Mouse (Mus musculus): ENCODE data around the gene Pinlyp.

The Pinlyp gene

DNA sequence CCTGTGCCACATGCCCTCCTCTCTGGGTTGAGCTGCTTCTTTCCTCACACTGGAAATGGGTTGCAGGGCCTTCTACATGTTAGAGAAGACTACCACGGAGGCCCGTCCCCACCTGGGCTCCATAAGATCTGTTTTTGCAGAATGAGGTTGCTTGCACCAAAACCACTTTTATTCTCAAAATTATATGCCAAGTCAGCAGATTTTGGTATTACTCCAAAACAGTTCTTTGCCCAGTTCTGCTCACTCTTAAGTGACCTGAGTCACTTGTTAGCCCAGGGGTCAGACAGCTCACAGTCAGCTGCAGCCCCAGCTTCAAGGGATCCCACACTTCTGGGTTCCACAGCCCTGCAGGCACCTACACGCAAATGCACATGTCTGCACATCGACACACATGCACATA lies 15.5 kb upstream of the Pinlyp start:
- DNase-seq: no peak

DNA sequence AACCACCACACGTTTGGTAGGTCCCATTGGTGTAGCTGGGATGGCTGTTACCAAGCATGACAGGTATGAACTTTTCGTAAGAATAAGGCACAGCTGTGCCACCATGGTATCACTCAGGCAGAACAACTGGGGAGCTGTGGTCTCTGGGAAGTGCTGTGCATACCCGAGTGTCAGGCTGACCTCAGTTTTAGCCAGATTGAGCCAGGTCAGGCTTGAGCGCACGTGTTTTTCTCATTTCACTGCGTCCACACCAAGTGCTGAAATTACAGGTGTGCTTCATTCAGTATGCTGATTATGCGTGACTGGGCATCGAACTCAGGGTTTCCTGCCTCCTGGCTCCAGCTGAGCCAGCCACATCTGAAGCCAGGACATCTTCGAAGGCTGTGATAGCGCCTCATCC lies 9.9 kb upstream of the Pinlyp start:
- DNase-seq: no peak

DNA sequence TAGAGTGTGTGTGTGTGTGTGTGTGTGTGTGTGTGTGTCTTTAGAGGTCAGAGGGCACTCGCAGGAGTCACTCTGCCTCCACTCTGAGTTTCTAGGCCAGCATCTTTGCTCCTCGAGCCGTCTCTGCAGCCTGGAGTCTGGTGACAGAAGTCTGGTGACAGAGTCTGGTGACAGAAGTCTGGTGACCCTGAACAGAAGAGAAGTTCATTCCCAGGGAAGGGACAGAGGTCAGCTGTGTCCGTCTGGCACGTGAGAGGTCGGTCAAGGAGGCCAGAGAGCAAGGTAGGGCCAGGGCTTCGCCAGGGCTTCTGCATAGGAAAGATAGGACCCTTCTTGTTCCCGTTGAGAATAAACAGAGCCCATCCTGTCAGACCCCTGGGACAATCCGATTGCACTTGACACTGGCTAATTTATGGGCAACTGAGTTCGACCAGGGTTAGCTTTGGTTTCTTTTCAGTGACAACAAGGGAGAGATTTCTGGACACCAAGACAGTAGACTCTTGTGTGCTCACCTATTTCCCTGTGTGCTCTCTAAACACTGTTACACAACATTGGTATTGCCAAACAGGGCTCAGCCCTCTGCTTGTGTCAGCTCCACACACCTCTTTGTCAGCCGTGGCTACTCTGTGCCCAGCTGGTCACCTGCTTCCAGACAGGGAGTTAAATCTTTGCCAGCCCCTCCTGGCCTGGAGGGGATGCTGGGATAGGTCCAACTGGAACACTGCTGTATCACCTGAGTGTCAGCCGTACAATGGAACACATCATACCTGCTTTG lies 6.3 kb upstream of the Pinlyp start:
- peak; percentile 29 to 59 for DNase-seq

DNA sequence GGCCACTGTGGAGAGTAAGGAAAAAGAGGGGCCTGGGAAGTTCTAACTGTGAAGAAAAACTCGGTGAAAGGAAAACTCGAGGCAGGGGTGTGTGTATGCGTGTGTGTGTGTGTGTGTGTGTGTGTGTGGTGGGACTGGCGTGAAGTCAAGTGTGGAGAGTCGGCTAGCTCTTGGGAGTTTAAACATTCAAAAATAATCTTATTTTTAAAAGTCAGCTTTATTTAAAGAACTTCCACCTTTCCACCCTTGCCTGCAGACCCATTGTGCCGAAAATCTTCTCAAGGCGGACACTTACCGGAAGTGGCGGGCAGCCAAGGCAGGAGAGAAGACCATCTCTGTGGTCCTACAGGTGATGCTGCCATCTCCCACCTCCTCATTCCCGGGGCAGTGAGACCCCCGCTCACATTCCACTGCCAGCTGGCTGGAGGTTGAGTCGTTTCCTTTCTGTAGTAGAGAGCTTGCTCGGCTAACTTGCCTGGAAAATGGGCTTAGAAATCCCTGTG lies 1.7 kb upstream of the Pinlyp start:
- no peak for DNase-seq

DNA sequence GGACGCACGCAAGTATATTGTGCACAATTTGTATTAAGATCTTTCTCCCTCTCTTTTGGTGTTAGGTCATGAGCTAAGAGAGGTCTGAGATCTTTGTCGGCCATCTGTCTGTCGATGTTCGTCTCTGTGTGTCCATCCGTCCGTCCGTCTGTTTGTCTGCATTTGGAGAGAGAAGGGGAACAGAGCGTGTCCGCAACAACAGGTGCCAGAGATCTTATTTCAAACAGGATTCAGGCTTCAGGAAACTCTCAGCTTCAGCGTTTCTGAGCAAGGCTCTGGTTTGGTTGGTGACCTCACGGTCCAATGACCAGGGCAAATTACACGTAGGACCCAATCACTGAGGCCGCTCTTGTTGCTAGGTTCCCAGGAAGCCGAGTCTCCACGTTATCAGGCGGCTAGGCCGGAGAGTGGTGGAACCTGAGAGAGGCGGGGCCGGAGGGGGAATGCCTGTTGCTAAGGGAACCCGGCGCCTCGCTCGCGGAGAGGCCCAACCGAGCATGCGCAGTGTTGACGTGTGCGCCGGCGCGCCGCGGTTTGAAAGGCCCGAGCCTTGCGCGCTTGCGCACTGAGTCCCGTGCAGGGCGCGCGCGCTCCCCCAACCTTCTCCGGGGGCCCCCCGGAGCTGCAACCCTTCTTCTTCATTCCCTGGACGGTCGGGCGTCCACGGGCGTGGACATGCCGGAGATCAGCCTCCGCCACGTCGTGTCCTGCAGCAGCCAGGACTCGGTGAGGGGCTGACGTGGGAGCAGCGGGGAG lies 894 bp upstream of the Pinlyp start:
- DNase-seq: peak; percentile 99 to 100

DNA sequence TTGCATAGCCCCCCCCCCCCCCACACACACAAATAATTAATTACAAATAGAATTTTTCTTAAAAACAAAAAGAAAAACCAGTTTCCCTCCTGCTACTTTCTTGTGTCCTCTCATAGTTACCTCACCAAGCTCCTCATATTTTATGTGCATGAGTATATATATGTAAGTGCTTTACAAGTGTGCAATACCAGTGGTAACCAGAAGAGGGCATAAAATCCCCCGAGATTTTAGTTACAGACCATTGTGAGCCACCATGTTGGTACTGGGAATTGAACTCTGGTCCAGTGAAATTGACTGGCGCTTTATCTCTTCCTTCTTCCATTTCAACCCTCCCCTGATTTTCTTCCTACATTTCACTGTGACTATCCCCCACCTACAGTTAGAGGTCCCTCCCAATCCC lies 1.4 kb downstream of the Pinlyp start:
- DNase-seq: no peak

DNA sequence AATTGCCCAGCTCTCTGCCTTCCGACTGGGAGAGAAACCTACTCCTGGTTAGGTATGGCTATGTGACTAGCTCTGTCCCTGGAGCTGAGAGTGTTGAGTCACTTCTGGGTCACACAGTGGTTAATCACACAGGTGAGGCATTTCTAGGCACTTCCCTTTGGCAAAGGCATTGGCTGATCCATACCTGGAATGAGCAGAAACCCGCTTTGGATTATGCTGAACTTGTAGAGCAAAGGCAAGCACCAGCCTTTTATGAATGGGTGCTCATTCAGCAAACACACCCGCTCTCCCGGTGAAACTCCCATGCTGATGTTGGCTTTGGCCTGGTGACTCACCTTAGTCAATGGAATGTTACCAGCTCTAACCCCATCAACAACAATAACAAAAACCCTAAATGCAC lies 6.2 kb downstream of the Pinlyp start:
- peak in 1 of 2 experiments; percentile 24 for DNase-seq

DNA sequence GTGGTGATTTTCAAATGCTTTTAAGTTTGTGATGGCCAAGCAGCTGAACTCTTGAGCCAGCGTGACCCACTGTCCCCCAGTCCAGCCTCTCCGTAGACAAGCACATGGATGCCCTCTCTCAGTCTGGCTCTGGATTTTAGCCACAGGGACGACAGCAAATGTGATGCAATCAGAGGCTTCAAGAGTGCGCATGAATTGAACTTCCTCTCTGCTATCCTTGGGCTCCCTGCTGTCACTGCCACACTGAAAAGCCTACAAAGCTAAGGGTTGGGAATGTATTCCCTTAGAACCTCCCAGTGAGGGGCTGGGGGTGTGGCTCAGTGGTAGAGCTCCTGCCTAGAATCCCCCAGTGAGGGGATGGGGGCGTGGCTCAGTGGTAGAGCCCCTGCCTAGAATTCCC lies 7.2 kb downstream of the Pinlyp start:
- no peak for DNase-seq

DNA sequence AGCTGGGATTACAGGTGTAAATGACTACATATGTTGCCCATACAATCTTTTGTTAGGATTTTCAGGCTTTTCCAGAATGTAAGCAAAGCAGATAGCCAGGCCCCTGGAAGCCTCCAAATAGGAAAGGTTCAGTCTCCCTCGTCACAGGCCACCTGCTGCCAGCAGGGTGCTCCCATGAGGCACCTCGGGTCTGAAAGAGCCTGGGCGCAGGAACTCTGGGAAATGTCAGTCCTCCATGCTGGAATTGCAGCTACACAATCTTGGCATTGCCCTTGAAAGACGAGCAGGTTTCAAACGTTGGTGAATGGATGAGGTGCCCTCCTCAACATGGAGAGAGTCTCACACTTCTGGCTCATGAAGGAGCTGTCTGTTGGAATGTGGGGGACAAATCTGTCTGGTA lies 7.8 kb downstream of the Pinlyp start:
- DNase-seq: no peak

DNA sequence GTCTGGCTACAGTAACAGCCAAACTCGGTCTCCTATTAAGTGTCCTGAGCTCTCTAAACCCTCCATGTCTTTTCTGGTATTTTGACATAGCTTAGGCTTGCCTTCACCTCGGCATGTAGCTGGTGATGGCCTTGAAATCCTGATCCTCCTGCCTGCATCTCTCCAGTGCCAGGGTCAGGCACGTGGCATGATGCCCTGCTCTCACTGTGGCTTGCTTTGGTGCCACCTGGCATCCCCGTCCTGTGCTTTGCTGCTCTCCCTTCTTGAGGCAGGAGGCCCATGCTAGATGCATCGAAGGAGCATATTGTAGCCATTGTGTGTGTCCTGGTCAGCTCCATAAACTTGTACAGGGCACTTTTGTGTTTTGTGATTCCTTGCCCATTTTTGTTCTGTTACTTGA lies 8.3 kb downstream of the Pinlyp start:
- no peak for DNase-seq

DNA sequence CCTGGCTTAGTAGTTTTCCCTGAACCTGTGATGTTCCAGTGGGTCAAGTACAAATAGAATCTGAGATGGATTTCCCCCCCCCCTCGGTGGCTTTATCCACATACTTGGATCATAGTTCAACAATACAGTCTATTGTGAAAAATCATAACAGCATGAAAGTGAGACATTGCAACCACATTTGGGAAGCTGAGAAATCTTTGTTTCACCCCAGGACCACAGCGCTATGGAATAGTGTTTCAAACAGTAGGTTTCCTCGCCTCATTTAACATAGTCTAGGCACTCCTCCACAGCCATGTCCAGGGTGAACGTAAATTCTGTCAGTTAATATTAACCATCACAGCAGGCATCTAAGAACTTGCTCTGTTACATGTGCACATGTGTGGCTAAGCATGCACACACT lies 8.8 kb downstream of the Pinlyp start:
- DNase-seq: no peak

DNA sequence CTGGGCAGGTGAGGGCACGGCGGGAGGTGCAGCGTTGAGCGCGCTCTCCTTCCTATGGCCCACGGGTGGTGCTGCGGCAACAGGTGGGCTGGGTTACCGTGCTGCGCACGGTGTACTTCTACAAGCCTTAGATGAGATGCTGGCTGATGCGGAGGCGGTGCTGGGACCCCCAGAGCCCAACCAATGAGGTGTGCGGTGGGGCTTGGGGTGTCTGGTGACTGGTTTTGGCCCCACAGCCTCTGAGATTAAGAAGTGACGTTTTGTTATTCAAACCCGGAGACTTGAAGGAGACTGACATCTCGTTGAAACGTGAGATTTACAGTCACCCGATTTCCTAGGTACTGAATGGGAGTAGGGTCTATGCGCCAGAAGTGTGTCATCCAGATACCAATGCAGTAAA lies 11.6 kb downstream of the Pinlyp start:
- no peak for DNase-seq

DNA sequence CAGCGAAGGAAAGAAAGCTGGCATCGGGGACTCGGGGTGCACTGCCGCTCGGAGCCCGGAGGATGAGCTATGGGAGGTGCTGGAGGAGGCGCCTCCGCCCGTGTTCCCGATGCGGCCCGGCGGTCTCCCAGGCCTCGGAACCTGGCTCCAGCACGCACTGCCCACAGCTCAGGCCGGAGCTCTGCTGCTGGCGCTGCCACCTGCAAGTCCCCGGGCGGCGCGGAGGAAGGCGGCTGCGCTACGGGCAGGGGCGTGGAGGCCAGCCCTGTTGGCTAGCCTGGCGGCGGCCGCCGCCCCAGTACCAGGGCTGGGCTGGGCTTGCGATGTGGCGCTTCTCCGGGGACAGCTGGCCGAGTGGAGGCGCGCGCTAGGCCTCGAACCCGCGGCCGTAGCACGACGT lies 12.1 kb downstream of the Pinlyp start:
- DNase-seq: no peak

DNA sequence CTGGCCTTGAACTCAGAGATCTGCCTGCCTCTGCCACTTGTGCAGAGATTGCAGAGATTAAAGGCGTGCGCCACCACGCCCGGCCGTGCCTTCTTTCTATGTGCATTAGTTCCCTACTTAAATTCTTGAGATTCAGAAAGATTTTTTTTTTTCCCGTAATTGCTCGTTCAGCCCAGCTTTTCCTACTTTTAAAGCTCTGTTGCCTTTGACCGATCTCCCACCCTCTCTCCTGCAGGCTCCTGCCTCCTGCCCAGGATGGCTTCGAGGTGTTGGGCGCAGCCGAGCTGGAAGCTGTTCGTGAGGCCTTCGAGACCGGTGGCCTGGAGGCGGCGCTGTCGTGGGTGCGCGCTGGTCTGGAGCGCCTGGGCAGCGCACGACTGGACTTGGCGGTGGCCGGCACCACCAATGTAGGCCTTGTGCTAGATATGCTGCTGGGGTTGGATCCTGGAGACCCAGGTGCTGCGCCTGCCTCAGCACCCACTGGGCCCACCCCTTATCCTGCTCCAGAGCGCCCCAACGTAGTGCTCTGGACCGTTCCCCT lies 12.8 kb downstream of the Pinlyp start:
- no peak for DNase-seq

DNA sequence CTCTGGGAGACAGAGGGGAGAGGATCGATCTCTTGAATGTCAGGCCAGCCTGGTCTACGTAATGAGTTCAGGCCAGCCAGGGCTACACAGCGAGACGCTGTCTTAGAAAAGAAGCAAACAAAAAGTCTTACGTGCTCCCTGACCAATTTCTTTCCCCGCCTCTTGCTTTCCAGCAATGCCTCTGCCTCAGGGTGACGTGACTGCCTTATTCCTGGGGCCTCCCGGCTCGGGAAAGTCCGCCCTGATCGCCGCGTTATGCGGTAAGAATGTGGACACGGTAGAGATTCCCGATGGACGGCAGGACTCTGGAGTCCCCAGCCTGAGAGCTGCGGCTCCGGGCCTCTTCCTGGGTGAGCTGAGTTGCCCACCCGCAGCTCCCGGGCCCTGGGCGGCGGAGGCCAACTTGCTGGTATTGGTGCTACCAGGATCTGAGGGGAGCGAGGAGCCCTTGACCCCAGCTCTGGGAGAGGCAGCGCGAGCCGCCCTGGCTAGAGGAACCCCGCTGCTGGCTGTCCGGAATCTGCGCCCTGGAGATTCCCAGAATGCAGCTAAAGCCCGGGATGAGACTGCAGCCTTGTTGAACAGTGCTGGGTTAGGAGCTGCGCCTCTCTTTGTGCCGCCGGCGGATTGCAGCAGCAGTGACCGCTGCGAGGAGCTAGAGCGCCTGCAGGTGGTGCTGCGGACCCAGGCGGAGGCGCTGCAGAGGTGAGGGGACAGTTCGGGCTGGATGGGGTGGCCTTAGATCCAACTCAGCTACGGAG lies 14.5 kb downstream of the Pinlyp start:
- peak; percentile 72 to 80 for DNase-seq

DNA sequence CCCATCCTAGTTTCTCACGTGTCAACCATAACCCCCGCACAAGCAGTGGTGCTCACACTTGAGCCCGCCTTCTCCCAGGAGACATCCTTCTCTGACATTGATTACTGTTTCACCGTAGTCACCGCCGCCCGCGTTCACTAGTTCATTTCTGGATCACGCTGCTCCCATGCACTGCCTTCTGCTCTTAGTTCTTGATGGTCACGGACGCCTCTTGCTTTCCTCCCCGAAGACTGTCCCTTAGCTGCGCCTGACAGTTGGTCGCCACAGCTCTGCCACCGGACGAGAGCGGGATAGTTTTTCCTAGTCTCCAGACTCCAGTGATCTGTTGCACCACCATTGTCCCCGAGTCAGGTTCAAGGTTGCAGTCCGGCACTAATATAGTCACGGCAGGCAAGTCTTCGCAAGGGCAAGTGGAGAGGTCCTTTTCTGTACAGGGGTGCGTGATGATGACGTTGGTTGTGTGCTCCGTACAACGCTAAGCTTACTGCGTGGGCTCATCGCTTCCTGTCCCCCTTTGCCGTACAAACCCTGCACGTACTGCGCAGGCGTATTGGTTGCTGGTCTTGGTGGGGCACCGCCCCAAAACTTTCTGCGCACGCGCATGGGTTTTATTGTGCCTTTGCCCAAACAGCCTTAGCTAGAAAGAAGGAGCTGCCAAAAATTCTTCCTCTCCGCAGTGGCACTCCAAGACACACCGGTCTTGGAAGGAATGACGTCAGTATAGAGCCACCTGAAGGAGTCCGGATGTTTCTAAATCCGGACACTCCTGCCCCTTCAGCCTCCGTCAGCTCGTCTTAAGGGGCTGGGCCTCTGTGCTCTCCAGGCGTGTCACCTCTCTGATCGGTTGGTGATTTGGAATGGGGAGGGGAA lies 15.6 kb downstream of the Pinlyp start, which contains the start of gene Irgq:
Irgq (plus strand) TSS at position 628 of the 870 bp plus-strand sequence.
- DNase-seq: peak; percentile 98 to 99

DNA sequence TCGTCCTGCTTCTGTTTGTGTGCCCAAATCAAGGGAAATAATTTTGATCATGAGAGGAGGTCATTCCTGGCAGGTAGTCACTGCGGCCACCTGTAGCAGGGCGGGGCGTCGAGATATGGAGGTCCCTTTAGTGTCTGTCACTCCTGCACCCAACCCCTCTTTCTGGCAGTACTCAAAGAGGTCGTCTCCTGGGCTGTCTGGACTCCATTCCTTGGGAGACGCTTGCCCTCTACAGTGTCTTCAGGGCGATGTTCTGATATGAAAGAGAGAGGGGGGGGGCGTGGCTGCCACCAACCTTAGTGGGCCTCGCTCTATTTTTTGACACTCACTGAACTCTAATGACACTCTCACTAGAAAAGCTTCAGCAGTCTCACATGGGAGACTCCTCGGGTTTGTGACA lies 16.3 kb downstream of the Pinlyp start:
- DNase-seq: no peak

DNA sequence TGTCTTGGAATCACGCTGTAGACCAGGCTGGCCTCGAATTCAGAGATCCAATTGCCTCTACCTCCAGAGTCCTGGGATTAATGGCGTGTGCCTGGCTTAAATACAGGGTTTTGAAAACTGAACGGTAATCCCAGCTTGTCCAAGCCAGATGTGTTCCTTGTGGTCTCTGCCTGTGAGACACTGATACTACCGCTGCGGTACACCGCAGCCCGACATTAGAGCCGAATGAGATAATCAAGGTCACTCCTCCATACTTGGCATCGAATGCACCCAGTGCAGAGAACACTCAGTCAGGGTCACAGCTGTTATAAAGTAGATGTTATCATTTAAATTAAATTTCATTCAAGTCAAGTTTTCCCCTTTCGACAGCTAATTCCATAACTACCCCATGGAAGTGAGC lies 17.1 kb downstream of the Pinlyp start:
- no peak for DNase-seq

DNA sequence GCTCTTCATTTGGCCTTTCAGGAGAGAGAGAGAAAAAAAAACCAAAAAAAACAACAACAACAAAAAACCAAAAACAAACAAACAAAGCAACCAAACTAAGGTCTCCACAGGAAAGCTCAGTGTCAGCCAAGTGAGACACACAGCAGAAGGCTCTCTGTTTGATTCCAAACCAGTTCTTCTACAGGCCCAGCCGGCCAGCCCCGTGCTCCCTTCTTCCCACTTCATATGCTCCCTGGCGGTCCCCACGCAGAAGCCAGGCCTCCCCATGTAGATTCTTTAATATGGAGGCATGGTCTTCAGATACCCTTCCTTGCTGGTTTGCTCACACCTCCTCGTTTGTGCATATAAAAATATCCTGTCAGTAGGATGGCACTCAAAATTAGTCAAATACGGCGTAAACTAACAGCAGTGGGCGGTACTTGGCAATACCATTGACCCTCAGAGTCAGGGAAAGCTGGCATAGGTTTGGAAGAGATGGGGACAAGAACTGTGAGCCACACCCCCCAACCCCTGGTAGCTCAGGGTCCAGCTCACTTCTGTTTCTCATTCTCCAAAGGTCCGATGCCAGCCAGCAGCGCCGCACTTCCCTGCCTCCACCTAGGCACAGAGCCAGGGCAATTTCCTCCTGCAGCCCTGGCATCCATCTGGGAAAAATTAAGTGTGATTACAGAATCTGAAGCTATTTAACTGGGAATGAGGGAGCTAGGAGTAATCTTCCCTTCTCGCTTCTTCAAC lies 20.1 kb downstream of the Pinlyp start:
- DNase-seq: no peak

DNA sequence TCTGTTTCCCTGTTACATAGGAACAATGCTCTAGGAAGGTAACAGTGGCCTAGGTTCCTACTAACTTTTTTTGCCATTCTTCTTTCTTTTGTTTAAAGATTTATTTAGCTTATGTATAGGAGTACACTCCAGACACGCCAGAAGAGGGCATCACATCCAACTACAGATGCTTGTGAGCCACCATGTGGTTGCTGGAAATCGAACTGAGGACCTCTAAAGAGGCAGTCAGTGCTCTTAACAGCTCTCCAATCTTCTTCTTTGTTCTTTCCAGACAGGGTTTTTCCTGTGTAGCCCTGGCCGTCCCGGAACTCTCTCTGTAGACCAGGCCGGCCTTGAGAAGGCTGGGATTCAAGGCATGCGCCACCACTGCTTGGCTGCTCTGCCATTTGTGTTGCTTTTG lies 20.9 kb downstream of the Pinlyp start:
- no peak for DNase-seq

DNA sequence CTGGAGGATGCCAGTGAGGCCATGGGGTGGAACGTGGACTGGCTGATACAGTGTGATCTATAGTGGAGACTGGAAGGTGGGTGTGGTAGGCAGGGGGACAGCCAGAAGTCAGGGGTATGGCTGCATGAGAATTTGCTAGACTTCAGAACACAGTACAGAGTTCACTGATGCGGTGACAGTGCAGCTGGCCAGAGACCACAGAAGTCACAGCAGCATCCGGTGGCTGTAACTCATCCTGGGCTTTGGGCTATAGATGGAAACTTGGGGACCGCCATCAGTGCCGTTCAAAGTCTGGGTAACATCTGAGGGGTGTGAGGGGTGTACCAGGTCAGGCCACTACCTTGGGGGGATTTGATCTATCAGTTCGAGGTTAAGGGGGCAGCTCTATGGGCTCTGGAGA lies 22.2 kb downstream of the Pinlyp start:
- DNase-seq: no peak

All from lung, adult 18-20 months (tissue).